Mouse (Mus musculus): ENCODE measurements around the gene Spire2. TPM values are rescaled to one million over a fixed set of nuclear protein-coding genes. Genes with fewer than 3 reads are reported as not detected.
A peak's percentile ranks its signal among the peaks of the same experiment; 100 is the strongest.

The Spire2 gene
- polyA plus RNA-seq, 1 experiment, result 0.05 TPM

DNA sequence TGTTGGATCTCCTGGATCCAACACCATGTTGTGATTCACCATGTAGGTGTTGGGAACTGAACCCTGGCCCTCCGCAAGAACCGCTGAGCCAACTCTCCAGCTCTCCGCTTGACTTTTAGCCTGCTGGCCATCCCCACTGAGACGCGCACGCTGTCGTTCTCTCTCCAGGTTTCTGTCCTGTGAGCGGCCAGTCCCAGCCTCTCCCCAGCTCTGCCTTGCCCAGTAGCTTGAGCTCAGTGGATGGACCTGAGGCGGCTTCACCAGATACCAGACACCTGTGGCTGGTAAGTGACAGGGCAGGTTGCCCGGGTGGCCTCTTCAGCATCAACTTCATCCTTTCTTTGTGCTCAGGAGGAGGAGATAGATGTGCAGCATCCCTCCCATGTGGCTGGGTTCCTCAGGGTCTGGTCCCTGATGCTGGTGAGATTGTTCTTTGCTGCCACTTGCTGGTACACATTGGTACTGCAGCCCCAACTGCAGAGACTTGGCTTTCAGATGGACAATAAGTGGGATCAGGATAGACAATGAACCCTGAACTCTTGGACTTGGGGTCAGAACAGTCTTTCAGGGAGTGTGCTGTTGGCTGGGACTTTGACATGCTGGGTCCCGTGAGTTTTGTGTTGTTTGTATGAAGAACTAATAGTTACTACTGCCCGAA is 28.7 kb downstream of the Spire2 start:
- H3K4me3 ChIP-seq (replicated peaks), result no peak overlapping the region
- H3K4me1 ChIP-seq (ENCODE audit: control insufficient read depth), result no peaks in the 10 kb centered on the region
- H3K36me3 ChIP-seq (ENCODE audit: control insufficient read depth), result peaks cover 19% of the 10 kb centered on the region
- TF ChIP-seq TAL1 (IDR thresholded peaks at IDR 0.05; ENCODE audit: low read length), result no peak
- no peak for TF ChIP-seq GATA1 (IDR thresholded peaks at IDR 0.05; ENCODE audit: low read length)
- H3K27me3 ChIP-seq (ENCODE audit: control insufficient read depth), result no peaks in the 10 kb centered on the region
- H3K9me3 ChIP-seq (ENCODE audit: control insufficient read depth, low read length), result no peaks in the 10 kb centered on the region

DNA sequence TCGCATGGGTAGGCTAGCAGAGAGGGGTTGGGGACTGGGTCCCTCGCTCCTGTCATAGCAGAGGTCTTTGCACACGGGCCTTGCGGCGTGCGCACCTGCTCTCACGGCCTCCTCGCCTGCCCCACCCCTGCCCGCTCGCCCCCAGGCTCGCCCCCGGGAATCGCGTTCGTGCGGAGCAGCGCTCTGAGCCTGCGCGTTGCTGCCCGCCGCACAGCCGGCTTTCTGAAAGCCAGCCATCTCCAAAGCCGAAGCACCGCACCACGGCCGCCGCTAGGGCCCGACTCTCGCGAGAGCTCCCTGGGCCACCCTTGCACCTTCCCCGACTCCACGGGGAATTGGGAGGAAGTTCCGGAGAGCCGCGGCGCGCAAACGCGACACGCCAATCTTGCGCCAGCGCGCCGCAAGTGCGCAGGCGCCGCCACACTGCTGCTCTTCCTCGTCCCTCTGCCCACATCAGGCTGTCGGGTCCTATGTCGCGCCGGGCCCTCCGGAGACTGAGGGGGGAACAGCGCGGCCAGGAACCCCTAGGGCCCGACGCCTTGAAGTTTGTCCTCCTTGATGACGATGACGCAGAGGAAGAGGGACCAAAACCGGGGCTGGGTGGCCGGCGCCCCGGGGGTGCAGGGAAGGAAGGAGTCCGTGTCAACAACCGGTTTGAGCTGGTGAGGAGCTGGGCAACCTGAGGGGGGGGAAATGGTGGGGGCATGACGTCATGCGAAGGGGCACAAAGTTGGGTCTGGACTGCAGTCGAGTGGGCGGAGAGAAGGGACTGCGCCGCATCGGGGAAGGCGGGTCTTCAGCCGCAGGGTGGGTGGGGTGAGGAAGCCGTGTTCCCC is 41.1 kb downstream of the Spire2 start, which contains the start of gene Tcf25:
Gene Tcf25 (plus strand): TSS at position 351 of the 836 bp plus-strand sequence.
- TF ChIP-seq GATA1 (IDR thresholded peaks at IDR 0.05; ENCODE audit: low read length) (no peak), TAL1 (IDR thresholded peaks at IDR 0.05; ENCODE audit: low read length) (no peak)
- Histone ChIP-seq H3K9me3 (ENCODE audit: control insufficient read depth, low read length) (no peaks in the 10 kb centered on the region), H3K4me3 (replicated peaks) (peak within 1 kb of the TSS; percentile 97), H3K27me3 (ENCODE audit: control insufficient read depth) (no peaks in the 10 kb centered on the region), H3K36me3 (ENCODE audit: control insufficient read depth) (peaks cover 23% of the 10 kb centered on the region), H3K4me1 (ENCODE audit: control insufficient read depth) (peaks cover 51% of the 10 kb centered on the region)

DNA sequence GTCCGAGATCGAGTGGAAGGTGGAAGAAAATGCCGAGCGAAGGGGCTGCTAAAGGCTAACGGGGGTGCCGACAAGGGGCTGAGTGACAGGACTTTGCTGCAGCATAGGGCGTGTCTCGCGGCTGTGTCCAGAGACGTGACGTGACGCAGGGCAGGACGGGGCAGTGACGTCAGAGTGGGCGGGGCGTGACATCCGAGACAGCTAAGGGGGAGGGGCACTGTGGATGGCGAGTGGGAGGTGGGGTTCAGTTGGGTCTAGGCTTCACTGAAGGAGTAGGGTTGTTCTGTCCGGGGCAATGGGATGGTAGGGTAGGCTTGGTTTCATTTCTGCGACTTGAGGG is 41.7 kb downstream of the Spire2 start:
- Histone ChIP-seq H3K4me1 (ENCODE audit: control insufficient read depth) (peaks cover 51% of the 10 kb centered on the region), H3K4me3 (replicated peaks) (peak overlapping the region; percentile 97), H3K27me3 (ENCODE audit: control insufficient read depth) (no peaks in the 10 kb centered on the region), H3K36me3 (ENCODE audit: control insufficient read depth) (peaks cover 22% of the 10 kb centered on the region), H3K9me3 (ENCODE audit: control insufficient read depth, low read length) (no peaks in the 10 kb centered on the region)
- TF ChIP-seq GATA1 (IDR thresholded peaks at IDR 0.05; ENCODE audit: low read length), result no peak
- TF ChIP-seq TAL1 (IDR thresholded peaks at IDR 0.05; ENCODE audit: low read length), result no peak

DNA sequence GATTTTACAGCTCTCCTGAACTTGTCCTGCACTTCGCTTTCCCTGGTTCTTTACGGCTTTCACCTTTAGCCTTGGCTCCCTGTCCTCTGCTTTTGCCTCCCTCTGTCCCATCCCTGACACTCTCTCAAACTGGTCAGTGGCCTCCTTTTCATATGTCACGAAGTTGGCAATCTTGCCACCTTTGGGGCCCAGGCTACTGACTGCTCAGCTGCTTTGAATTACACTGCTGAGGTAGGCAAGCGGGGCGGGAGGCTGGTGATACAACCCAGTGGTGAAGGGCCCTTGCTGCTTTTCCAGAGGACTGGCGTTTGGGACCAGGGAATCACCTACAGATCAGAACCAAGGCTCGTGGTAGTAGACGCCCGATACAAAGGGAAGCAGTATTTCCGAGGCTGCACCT is 43.2 kb downstream of the Spire2 start:
- TF ChIP-seq TAL1 (IDR thresholded peaks at IDR 0.05; ENCODE audit: low read length), result no peak
- TF ChIP-seq GATA1 (IDR thresholded peaks at IDR 0.05; ENCODE audit: low read length), result no peak
- Histone ChIP-seq H3K4me3 (replicated peaks) (no peak overlapping the region), H3K36me3 (ENCODE audit: control insufficient read depth) (peaks cover 27% of the 10 kb centered on the region), H3K9me3 (ENCODE audit: control insufficient read depth, low read length) (no peaks in the 10 kb centered on the region), H3K27me3 (ENCODE audit: control insufficient read depth) (no peaks in the 10 kb centered on the region), H3K4me1 (ENCODE audit: control insufficient read depth) (peaks cover 48% of the 10 kb centered on the region)

DNA sequence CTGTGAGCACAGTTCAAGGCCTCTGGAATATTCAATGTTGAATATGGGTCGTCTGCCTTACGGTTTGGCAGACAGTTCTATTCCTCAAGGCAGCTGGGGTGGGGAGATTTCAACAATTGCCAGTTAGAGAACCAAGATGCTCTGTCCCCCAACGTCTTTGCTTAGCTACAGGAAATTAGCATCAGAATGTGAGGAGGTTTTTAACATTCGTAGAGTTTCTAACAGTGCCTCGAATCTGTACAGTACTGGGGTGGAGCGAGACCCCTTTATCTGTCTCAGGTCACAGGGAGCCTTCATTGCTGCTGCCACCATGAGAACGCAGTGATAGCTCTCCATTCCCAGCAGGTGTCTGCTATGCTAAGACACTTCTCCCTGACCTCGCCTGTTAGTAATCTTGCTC is 43.6 kb downstream of the Spire2 start:
- Histone ChIP-seq H3K4me3 (replicated peaks) (no peak overlapping the region), H3K9me3 (ENCODE audit: control insufficient read depth, low read length) (no peaks in the 10 kb centered on the region), H3K36me3 (ENCODE audit: control insufficient read depth) (peaks cover 31% of the 10 kb centered on the region), H3K4me1 (ENCODE audit: control insufficient read depth) (peaks cover 48% of the 10 kb centered on the region), H3K27me3 (ENCODE audit: control insufficient read depth) (no peaks in the 10 kb centered on the region)
- TF ChIP-seq GATA1 (IDR thresholded peaks at IDR 0.05; ENCODE audit: low read length) (no peak), TAL1 (IDR thresholded peaks at IDR 0.05; ENCODE audit: low read length) (no peak)

DNA sequence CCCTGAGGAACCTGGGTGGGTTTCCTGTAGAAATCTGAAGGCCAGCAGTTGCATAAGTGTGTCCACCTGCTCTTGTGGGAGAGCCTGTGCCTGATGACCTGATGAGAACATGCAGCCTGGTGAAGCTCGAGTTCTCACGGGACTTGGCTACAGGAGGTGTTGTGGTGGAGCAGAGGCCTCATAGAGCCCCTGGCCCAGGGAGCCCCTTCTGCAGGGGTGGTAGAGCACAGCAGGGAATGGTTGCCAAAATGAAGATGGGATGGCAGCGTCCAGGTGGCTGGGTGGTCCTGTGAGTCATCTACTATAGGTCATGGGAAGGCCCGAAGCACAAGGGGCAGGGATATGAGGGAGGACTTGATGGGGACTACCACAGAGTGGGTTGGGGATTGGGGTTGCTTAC is 49.2 kb downstream of the Spire2 start:
- H3K9me3 ChIP-seq (ENCODE audit: control insufficient read depth, low read length), result no peaks in the 10 kb centered on the region
- no peaks in the 10 kb centered on the region for H3K27me3 ChIP-seq (ENCODE audit: control insufficient read depth)
- TF ChIP-seq GATA1 (IDR thresholded peaks at IDR 0.05; ENCODE audit: low read length) (no peak), TAL1 (IDR thresholded peaks at IDR 0.05; ENCODE audit: low read length) (no peak)
- H3K4me3 ChIP-seq (replicated peaks), result no peak overlapping the region
- H3K36me3 ChIP-seq (ENCODE audit: control insufficient read depth), result peaks cover 73% of the 10 kb centered on the region
- H3K4me1 ChIP-seq (ENCODE audit: control insufficient read depth), result no peaks in the 10 kb centered on the region

DNA sequence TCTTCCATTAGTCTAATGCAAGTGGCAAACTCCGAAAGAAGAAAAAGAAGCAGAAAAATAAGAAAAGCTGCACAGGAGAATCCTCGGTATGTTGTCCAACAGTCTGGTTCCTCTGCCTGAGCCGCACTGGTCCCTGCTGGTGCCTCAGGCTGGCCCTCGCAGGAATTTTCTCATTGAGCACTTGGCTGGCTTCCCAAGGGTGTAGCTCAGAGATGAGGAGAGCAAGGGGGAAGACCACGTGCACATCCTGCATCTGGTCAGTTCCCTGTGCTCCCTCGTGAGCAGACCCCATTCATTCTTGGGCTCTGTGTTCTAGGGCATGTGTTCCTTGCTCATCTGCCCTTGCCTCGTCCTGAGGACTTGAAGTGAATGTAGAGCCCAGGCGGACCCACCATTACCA is 50.0 kb downstream of the Spire2 start:
- no peaks in the 10 kb centered on the region for H3K27me3 ChIP-seq (ENCODE audit: control insufficient read depth)
- H3K36me3 ChIP-seq (ENCODE audit: control insufficient read depth), result peaks cover 77% of the 10 kb centered on the region
- no peaks in the 10 kb centered on the region for H3K4me1 ChIP-seq (ENCODE audit: control insufficient read depth)
- H3K9me3 ChIP-seq (ENCODE audit: control insufficient read depth, low read length), result no peaks in the 10 kb centered on the region
- no peak overlapping the region for H3K4me3 ChIP-seq (replicated peaks)
- TF ChIP-seq TAL1 (IDR thresholded peaks at IDR 0.05; ENCODE audit: low read length) (no peak), GATA1 (IDR thresholded peaks at IDR 0.05; ENCODE audit: low read length) (no peak)

DNA sequence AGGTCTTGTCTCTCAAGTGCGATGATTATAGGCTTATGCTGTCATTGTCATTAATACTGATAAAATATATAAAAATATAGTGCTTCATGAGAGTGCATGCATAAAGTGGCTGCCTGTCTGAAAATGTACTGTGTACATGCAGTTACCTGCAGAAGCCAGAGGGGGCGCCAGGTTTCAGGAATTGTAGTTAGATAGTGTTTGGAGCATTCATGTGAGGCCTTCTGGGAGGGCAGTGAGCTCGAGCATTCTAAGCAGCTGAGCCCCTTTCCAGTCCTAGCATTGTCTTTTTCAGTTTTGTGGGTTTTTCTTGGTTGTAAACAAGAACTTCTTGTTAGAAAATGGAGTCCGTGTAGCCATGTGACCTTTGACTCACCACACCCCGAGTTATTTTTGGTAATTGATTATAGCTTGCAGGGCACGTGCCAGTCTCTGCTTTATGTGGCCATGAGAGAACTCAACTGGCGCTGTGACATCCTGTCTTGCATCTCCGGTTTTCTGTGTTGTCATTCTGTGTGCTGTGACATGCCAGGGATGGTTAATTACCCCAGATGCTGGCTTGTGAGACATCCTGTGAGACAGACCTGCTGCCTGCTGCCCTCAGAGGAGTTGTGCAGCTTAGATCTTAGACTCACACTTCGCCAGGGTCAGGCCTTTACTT is 52.5 kb downstream of the Spire2 start:
- Histone ChIP-seq H3K36me3 (ENCODE audit: control insufficient read depth) (peaks cover 94% of the 10 kb centered on the region), H3K9me3 (ENCODE audit: control insufficient read depth, low read length) (no peaks in the 10 kb centered on the region), H3K27me3 (ENCODE audit: control insufficient read depth) (no peaks in the 10 kb centered on the region), H3K4me3 (replicated peaks) (no peak overlapping the region), H3K4me1 (ENCODE audit: control insufficient read depth) (no peaks in the 10 kb centered on the region)
- TF ChIP-seq GATA1 (IDR thresholded peaks at IDR 0.05; ENCODE audit: low read length) (no peak), TAL1 (IDR thresholded peaks at IDR 0.05; ENCODE audit: low read length) (no peak)

DNA sequence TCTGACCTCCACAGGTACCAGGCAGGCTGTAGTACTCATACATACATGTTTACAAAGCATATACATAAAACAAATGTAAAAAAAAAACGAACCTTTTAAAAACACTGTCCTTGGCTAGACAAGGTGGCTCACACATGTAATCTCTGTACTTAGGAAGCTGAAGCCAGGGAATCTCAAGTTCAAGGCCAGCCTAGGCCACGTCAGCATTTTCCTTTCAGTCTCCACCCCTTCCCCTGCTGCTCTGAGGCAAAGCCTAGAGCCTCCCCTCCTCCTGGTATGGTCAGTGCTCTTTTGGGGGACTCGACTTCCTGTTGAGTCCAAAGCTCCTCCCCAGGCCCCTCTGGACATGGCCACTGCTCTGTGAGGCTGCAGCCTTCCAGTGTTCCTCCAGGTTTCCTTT is 54.5 kb downstream of the Spire2 start:
- peaks cover 99% of the 10 kb centered on the region for H3K36me3 ChIP-seq (ENCODE audit: control insufficient read depth)
- TF ChIP-seq TAL1 (IDR thresholded peaks at IDR 0.05; ENCODE audit: low read length) (no peak), GATA1 (IDR thresholded peaks at IDR 0.05; ENCODE audit: low read length) (no peak)

More for the DNA sequence above, 54.5 kb downstream of the Spire2 start:
- Histone ChIP-seq H3K4me1 (ENCODE audit: control insufficient read depth) (no peaks in the 10 kb centered on the region), H3K4me3 (replicated peaks) (no peak overlapping the region), H3K27me3 (ENCODE audit: control insufficient read depth) (no peaks in the 10 kb centered on the region), H3K9me3 (ENCODE audit: control insufficient read depth, low read length) (no peaks in the 10 kb centered on the region)

Data from erythroblast, embryonic 14.5 days (primary cell).